Mouse (Mus musculus) lung, postnatal 14 days (tissue): Measurements from ENCODE around the gene Ms4a6c.
"Not testable (repeated sequence)": the region's sequence is repeated elsewhere in the genome, so short reads cannot be mapped to it uniquely, and the experiment has no call there.

Experiments
- DNase-seq: peaks from one replicate; pipeline ENCODE4 v3.0.0; 2021

The Ms4a6c gene

DNA sequence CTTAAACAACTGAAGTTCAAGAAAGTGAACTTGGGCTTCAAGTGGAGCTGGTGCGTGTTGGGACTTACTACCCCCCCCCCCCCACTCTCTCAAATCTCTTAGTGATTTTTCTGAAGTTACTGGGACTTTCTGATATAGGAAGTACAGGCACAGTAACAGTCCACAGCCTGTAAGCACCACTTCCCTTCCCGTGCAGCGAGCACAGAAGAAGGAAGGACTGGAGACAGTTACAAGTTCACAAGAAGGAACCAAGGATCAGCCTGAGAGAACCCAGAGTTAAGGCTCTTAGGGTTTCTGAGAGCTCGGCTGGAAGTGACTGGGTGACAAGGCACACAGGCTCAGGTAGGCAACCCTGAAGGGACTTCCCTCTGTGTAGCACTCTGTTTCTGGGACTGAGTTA, at the start of gene Ms4a6c:
Gene Ms4a6c (plus strand): TSS at position 152 of the 400 bp plus-strand sequence.
- DNase-seq = not testable (repeated sequence)

DNA sequence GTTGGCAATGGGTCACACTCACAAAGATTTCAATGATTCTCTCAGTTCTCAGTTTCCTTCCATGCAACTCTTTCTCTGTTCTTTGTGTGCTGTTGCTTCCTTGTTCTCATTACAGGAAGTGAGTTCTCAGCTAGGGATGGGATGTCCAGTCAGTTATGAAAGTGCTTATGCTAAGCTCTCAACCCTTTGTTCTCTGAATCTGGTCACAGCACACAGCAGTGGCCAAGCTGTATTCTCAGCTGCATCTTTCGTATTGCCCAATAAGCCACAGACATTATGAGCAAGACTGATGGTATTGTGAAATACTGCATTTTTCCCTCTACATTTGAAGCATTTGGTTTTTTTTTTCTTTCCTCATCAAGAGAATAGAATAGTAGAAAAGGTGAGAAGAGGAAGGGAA, 38.0 kb upstream of the Ms4a6c start:
- DNase-seq = not testable (repeated sequence)

DNA sequence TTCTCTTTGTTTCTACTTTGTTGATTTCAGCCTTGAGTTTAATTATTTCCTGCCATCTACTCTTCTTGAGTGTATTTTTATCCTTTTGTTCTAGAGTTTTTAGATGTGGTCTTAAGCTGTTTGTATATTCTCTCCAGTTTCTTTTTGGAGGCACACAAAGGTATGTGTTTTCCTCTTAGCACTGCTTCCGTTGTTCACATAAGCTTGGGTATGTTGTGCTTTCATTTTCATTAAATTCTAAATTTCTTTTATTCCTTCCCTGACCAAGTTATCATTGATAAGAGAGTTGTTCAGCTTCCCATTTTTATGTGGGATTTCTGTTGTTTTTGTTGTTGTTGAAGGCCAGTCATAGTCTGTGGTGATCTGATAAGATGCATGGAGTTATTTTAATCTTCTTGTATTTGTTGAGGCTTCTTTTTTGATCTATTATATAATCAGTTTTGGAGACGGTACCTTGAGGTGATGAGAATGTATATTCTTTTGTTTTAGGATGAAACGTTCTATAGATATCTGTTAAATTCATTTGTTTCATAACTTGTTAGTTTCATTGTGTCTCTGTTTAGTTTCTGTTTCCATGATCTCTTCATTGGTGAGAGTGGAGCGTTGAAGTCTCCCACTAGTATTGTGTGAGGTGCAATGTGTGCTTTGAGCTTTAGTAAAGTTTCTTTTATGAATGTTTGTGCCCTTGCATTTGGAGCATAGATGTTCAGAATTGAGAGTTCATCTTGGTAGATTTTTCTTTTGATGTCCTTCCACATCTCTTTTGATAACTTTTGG, 33.9 kb upstream of the Ms4a6c start:
- DNase-seq = no peak

DNA sequence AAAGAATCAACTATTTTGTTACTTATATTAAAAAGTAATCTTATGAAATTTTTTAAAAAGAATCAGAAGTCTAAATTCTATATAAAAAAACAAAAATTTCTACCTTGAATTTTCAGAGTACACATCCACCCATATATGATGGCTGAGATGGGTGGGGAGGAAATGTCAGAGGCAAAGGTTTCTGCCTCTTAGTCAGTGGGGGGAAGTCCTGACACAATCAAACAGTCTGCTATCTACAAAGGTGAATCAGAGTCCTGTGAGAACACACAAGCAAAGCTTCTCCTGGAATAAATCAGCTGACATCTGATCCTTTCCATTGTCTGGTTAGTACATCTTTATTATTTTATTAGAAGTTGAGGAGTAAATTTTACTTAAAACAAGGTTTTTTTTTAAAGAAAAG, 25.8 kb upstream of the Ms4a6c start, which contains the start of gene Ms4a4b:
Gene Ms4a4b (plus strand): TSS at position 216 of the 400 bp plus-strand sequence.
- DNase-seq = no peak

DNA sequence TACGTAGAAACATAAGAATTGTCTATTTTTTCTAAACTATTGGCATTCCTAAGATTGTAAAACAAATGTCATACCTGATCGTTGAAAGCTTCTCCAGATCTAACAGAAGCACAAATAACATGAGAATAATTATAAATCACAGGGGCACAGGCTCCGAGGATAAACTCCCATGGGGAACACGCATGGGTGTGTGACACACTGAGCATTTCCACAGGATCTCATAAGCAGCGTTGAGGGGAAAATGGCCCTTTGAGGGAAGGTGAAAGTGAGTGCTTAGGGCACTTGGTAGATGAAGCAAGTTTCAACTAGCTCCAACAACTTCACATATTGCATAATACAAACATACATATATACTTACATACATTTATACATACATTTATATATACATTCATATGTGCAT, 25.2 kb upstream of the Ms4a6c start:
- no peak for DNase-seq

DNA sequence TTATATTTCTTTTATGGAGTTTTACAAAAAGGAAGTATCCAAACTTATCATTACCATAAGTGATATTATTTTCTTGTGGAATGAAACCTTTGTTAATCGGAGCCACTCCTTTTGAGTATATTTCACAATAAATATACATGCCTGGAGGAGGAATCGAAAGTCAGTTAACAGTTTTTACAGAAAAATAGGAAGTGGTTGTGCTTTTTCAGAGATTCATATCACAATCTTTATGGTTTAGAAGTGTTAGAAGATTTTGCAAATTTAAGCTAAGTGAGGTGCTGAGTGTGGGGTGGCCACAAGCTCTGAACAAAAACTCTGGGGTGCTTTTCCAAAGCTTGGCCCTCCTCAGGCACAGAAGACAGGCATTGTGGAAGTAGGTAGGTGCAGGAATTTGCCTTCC, 21.9 kb upstream of the Ms4a6c start:
- DNase-seq = no peak

DNA sequence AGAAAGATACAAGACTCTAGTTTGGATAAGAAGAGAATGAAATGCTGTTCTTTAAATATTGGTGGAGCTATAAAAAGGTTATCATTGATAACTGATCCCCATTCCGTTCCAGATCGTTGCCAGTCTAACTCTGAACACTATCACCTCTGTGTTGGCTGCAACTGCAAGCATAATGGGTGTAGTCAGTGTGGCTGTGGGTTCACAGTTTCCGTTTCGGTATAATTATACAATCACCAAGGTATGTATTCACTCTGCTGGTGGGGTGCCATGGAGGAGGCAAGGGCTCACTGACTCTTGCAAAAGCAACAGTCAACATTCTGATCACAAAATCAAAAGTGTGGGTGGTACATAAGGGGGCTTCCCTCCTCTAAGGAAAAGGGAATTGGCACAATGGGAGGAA, 10.1 kb upstream of the Ms4a6c start:
- DNase-seq = not testable (repeated sequence)

DNA sequence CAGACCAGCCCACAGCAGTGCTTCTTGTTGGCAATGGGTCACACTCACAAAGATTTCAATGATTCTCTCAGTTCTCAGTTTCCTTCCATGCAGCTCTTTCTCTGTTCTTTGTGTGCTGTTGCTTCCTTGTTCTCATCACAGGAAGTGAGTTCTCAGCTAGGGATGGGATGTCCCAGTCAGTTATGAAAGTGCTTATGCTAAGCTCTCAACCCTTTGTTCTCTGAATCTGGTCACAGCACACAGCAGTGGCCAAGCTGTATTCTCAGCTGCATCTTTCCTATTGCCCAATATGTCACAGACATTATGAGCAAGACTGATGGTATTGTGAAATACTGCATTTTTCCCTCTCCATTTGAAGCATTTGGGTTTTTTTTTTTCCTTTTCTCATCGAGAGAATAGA, 4.4 kb upstream of the Ms4a6c start:
- DNase-seq = not testable (repeated sequence)

DNA sequence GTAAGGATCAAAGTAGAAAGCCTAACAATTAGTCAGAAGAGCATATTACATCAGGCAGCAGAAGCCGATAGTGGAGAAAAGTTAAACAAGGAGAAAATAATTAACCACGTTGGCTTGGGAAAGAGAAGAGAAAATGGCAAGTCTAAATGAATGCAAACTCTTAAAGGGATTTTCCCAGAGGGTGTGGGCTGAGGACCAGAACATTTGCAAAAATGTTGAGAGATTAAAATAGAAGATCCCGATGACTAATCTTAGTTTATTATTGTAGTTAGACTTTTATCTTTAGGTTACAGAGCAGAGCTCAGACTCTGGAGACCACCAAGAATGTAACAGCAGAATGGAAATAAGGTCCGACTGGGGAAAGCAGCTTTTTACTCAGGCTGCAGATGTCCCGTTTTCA, 2.7 kb upstream of the Ms4a6c start:
- DNase-seq = no peak

DNA sequence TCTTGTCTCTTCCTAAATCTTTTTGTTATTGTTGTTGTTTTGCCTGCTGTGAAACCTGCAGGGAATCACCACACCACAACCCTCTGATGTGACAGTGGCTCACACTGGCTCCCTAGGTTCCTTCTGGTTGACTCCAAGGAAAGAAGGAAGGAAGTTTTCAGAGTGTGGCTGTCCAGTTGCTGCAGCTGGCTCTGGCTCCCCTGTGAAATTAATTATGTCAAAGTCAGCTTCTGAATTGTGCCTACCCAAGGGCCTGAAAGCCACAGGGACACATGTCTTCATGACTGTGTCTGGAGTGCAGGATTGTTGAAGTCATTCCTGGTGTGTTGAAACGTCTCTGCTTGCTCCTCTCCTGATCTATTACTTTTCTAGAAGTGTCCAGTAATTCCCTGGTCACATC, 805 bp upstream of the Ms4a6c start:
- DNase-seq = not testable (repeated sequence)

DNA sequence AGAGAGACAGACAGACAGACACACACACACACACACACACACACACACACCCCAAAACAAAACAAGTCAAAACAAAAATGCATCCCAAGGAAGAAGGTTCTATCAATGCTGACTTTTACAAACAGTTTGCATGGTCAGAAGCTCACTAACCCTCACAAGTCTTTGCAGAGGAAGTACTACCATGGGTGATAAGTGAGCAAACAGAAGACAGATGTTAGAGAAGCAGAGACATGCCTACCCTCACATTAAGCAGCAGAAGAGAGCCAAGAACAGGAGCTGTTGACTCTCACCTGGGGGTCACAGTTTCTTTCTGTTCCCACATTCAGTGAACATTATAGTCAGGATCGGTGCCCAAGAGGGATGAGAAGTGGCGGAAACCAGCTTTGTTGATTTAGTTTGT, 10.5 kb downstream of the Ms4a6c start:
- no peak for DNase-seq

DNA sequence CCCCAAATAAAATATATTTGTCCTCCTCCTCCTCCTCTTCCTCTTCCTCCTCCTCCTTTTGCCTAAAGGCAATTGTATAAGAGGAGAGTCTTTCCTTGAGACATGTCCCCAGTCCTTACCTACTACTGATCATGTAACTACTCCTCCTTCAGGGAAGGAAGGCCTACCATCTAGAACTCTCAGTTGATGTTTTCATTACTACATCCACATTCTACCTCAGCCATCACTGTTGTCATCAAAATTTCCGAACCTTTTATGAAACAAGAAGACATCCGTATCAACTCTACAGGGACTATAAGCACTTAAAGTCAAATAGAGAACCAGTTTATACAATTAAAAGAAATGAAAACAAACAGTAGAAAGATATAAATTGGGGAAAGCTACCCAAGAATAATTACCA, 13.5 kb downstream of the Ms4a6c start:
- no peak for DNase-seq

DNA sequence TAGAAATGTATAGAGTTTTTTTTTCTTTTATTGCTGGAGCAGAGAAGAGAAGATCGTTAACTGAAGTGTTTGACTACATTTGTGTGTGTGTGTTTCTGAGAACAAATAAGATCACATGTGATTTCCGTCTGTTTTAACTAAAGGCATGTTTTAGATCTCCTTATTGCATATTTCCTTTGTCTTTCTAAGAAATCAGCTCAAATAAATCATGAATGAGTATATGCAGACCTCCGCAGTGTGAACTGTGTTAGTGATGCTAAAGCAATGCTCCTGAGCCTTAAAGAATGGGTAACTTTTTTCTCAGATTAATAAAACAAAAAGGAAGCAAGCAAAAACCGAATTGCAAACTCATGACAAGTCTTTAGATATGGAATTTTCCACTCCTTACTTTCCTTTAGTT, 14.8 kb downstream of the Ms4a6c start:
- DNase-seq = no peak

DNA sequence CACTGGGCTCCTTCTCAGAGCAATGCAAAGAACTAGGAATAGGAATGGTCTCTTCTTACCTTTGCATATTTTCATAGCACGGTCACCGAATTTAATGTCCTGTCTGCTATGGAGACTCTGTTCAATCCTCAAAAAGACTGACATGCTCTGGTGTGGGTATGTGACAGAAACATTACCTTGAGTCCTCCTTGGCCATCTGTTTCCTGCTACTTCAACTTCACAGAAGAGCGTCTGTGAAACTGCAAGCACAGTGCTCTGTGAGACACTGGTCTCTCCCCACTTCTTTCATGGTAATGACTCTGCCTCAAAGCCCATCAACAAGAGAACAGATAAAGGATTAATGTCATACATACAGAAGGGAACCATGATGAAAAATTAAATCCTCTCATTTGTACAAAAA, 15.2 kb downstream of the Ms4a6c start:
- no peak for DNase-seq

DNA sequence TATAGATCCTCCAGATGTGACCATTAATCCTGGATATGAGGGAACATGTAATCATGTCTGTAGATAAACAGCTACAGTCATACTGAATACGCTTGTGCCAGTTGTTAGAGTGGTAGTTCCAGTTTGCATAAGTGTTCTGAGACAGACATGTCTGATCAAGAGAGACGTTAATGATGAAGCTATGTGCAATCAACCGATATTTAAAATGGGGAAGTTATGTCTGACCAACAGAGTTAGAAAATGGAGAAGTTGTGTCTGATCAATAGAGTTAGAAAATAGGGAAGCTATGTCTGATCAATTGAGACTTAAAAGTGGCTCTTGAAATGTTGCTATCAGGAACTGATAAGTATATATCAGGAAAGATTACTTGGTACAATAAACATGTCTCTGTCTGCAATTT, 16.1 kb downstream of the Ms4a6c start:
- DNase-seq = no peak

DNA sequence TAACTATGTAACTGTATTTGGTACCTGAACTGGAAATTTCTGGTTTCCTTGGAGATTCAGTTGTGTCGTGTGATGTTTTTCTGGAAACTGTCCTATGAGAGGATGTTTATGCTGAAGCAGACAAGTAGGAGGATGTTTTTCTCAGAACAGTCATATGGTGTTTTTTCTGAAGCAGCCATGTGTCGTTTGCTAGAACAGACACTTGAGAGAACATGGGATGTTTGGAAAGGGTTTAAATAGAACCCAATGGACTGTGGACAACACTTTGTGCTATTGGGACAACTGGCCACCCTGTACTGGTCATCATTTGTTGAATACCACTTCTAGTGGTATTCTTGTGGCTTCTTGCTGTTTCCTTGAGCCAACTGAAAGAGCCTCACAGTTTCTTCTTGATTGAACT, 16.6 kb downstream of the Ms4a6c start, which contains the start of gene Gm8369:
Gene Gm8369 (plus strand): TSS at position 193 of the 400 bp plus-strand sequence.
- no peak for DNase-seq

DNA sequence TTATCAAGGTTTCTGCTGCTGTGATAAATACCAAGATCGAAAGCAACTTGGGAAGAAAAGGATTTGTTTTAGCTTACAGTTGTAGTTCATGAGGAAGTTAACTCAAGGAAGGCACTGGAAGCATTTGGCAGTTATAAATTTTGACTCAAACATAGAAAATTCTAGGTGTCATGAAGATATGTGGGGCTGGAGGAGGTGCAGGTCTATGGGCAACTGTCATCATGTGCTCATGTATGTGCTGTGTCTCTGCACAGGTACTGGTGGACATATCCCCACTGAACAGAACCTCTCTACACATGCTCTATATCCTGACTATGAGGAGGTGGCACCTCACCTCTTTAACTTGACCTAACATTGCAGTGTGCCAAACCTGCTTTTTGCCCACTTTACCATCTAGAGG, 17.4 kb downstream of the Ms4a6c start:
- no peak for DNase-seq

DNA sequence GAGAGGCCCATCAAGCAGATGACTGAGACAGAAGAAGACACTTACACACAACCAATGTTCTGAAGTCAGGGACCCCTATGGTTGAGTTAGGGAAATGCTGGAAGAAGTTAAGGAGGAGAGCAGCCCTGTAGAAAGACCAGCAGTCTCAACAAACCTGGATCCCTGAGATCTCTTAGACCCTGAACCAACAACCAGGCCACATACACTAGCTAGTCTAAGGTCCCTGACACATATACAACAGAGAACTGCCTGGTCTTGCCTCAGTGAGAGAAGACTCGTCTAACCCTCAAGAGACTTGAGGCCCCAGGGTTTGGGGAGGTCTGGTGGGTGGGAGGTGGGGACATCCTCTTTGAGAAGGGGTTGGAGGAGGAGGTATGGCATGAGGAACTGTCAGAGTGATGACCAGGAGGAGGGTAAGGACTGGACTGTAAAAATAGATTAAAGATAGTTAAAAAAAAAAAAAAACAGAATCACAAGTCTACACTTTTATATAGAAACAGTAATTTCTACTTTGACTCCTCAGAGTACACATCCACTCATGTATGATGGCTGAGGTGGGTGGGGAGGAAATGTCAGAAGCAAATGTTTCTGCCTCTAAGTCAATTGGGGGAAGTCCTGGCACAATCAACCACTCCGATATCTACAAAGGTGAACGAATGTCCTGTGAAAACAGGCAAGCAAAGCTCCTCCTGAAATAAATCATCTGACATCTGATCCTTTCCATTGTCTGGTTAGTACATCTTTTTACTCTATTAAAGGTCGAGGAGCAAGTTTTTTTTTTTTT, 22.4 kb downstream of the Ms4a6c start:
- DNase-seq = no peak

DNA sequence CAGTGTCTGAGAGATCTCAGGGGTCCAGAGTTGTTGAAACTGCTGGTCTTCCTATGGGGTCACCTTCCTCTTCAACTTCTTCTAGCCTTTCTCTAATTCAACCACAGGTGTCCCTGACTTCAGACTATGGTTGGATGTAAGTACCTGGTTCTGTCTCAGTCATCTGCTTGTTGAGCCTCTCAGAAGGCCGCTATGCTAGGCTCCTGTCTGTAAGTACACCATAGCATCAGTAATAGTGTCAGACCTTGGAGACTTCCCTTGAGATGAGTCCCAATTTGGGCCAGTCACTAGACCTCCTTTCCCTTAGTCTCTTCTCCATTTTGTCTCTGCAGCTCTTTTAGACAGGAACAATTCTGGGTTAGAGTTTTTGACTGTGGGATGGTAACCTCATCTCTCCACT, 23.5 kb downstream of the Ms4a6c start:
- no peak for DNase-seq

DNA sequence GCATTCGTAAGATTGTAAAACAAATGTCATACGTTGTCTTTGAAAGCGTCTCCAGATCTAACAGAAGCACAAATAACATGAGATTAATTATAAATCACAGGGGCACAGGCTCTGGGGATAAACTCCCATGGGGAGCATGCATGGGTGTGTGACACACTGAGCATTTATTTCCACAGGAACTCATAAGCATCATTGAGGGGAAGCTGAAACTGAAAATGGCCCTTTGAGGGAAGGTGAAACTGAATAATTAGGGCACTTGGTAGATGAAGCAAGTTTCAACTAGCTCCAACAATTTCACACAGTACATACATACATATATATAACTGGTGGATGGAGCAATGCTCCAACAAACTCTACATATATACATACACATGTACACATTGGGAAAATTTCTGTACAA, 25.4 kb downstream of the Ms4a6c start:
- DNase-seq = no peak

DNA sequence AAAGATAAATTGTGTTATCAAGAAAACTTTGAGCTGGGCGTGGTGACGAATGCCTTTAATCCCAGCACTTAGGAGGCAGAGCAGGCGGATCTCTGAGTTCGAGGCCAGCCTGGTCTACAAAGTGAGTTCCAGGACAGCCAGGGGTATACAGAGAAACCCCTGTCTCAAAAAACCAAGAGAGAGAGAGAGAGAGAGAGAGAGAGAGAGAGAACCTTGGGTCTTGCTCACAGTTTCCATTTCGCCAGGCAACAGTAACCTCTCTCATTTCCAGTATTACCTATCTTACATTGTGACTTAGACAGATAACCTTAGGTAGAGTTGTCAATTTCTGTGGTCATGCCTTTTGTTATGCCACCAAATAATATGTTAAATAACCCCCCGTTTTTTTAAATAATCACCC, 27.2 kb downstream of the Ms4a6c start:
- no peak for DNase-seq

DNA sequence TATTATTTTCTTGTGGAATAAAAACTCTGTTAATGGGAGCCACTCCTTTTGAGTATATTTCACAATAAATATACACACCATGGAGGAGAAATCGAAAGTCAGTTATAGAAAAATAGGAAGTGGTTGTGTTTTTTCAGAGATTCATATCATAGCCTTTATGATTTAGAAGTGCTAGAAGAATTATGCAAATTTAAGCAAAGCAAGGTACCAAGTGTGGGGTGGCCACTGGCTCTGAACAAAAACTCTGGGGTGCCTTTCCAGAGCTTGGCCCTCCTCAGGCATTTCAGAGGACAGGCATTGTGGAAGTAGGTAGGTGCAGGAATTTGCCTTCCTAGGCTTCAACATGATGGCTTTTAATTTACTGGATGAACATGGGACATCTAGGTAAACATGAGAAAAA, 28.1 kb downstream of the Ms4a6c start:
- DNase-seq = not testable (repeated sequence)

DNA sequence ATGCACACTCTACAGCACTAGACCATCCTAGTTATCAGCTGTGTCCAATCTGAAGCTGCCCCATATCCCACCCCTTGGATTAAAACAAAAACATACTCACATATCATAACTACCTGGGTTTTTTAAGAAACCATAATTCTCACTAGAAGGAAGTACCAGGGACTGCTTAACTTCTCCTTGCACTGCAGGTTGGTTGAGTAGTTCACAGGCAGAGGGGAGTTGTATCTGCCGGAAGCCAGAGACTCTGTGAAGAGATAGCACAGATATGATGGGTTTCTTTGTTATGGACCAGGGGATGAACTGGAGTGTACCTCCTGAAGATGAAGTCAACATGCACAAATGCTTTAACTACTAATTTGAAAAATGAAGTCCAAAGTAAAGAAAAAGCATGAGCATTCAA, 31.6 kb downstream of the Ms4a6c start:
- DNase-seq = no peak

DNA sequence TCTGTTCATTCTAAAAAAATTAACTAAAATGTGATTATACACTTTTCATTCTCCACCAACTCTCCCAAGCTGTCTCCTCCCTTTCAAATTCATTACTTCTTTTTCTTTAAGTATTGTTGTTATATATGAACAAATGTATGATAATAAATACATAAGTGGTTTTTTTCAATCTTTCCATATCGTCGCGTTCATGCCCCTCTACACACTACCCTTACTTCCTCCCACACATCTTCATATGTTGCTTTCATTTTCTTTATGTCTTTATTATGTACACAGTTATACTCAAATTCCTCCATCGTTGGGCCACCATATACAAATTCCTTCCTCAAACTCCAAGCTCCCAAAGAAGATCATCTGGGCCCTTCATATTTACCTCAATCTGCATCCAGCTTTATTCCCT, 32.2 kb downstream of the Ms4a6c start:
- no peak for DNase-seq
